Mouse (Mus musculus): ENCODE measurements around the gene Hdac5. TPM values are rescaled to one million over a fixed set of nuclear protein-coding genes. Genes with fewer than 3 reads are reported as not detected.

The Hdac5 gene
- total and polyA plus RNA-seq, 3 experiments: 9.1 to 29.3 TPM; not detected in 1

DNA sequence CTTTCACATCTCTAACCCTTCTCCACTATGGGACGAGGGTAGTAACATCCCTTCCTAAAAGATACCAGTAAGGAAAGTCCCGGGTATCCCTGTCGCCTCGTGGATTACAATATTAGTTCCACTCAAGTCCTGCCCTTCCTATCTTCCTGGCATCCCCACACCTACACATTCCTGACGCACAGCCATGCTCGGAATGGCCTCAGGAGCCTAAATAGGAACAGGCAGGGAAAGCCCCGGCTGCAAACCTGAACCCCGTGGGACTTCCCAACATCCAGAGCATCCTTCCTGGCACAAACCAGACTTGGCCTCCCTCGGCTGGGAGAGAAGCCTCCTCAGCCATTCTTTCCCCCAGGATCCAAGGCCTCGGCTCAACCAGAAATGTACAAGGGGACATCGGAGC lies 14.5 kb downstream of the Hdac5 start:
- Histone ChIP-seq H3K79me2 (ENCODE audit: control insufficient read depth, insufficient read depth, low read length, poor library complexity) (no peaks in the 10 kb centered on the region), H3K9me3 (replicated peaks; ENCODE audit: insufficient read depth, low read length) (no peaks in the 10 kb centered on the region), H3K9ac (ENCODE audit: control insufficient read depth, low read depth, low read length, poor library complexity, severe bottlenecking) (no peak overlapping the region), H3K4me3 (ENCODE audit: control insufficient read depth in 1 of 2, insufficient read depth in 1 of 2, low read depth in 2 of 2, low read length in 2 of 2) (no peak overlapping the region), H3K27ac (ENCODE audit: control insufficient read depth, low read depth, low read length) (no peak overlapping the region), H3K27me3 (ENCODE audit: control insufficient read depth in 1 of 2, insufficient read depth in 2 of 2, low read length in 2 of 2) (no peaks in the 10 kb centered on the region), H3K4me1 (ENCODE audit: control insufficient read depth in 1 of 2, insufficient read depth in 2 of 2, low read length in 2 of 2) (peaks cover 16 to 38% of the 10 kb centered on the region in 2 experiments), H3K36me3 (ENCODE audit: control insufficient read depth in 1 of 2, insufficient read depth in 2 of 2, low read length in 2 of 2) (peaks cover 0 to 21% of the 10 kb centered on the region in 2 experiments; a peak in 2 of 4 replicates)
- no peak for DNase-seq (ENCODE audit: low read depth, low spot score)
- TF ChIP-seq TCF12 (IDR thresholded peaks at IDR 0.05; ENCODE audit: low read depth, low read length) (no peak), HCFC1 (IDR thresholded peaks at IDR 0.05; ENCODE audit: low read depth, low read length) (no peak), ZC3H11A (IDR thresholded peaks at IDR 0.05; ENCODE audit: low read depth, low read length) (no peak), MYB (IDR thresholded peaks at IDR 0.05; ENCODE audit: low read depth, low read length) (no peak), CHD1 (IDR thresholded peaks at IDR 0.05; ENCODE audit: low read depth, low read length) (no peak), KAT2A (conservative IDR thresholded peaks at IDR 0.05; ENCODE audit: low read depth, low read length) (no peak), ELF1 (IDR thresholded peaks at IDR 0.05; ENCODE audit: low read depth, low read length) (no peak), SMC3 (IDR thresholded peaks at IDR 0.05; ENCODE audit: low read depth, low read length) (no peak)

DNA sequence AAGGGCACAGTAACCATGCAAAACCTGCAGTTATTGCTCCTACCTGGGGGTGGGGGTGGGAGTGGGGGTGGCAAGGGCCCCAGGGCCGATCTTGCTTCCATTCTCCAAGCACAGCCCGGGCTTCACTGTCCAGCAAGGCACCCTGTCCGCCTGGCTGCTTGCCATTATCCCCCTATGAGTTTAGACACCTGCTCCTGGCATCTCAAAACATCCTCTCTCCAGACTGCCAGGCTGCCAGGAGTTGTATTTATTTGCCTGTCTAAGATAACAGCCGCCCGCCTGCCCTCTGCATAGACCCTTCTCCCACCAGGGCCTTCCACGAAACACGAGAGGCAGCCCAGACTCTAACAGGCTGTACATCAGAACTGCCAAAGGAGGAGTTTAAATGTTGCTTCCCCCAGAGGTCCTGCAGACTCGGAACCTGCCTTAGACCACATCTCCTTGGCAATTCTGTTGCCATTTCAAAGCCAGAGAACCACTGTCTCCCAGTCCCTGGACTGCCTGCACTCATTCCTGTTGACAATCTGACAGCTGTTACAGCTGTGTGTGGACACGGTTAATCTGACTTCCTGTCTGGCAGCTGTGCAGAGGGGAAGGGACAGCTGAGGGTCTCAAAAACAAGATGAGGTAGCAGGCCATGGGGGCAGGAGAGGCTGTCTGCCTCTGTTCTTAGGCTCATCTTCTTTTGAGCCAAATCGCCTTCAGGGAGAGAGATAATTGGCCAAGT lies 15.4 kb downstream of the Hdac5 start:
- H3K36me3 ChIP-seq (ENCODE audit: control insufficient read depth in 1 of 2, insufficient read depth in 2 of 2, low read length in 2 of 2): peaks cover 0 to 12% of the 10 kb centered on the region in 2 experiments; a peak in 2 of 4 replicates
- no peak overlapping the region for H3K27ac ChIP-seq (ENCODE audit: control insufficient read depth, low read depth, low read length)
- TF ChIP-seq SIN3A (IDR thresholded peaks at IDR 0.05; ENCODE audit: low read length) (0 out of 2 replicates have a peak, but pooled peaks have one; percentile 26), ETS1 (IDR thresholded peaks at IDR 0.05; ENCODE audit: low read depth, low read length) (peak; percentile 42; the same call in 1 of the 2 replicates), SMC3 (IDR thresholded peaks at IDR 0.05; ENCODE audit: low read depth, low read length) (no peak)
- no peak overlapping the region for H3K4me3 ChIP-seq (ENCODE audit: control insufficient read depth in 1 of 2, insufficient read depth in 1 of 2, low read depth in 2 of 2, low read length in 2 of 2)
- DNase-seq (ENCODE audit: low read depth, low spot score): no peak
- no peaks in the 10 kb centered on the region for H3K9me3 ChIP-seq (replicated peaks; ENCODE audit: insufficient read depth, low read length)
- no peak overlapping the region for H3K9ac ChIP-seq (ENCODE audit: control insufficient read depth, low read depth, low read length, poor library complexity, severe bottlenecking)
- no peaks in the 10 kb centered on the region for H3K27me3 ChIP-seq (ENCODE audit: control insufficient read depth in 1 of 2, insufficient read depth in 2 of 2, low read length in 2 of 2)
- H3K4me1 ChIP-seq (ENCODE audit: control insufficient read depth in 1 of 2, insufficient read depth in 2 of 2, low read length in 2 of 2): peaks cover 19 to 37% of the 10 kb centered on the region in 2 experiments
- no peaks in the 10 kb centered on the region for H3K79me2 ChIP-seq (ENCODE audit: control insufficient read depth, insufficient read depth, low read length, poor library complexity)

DNA sequence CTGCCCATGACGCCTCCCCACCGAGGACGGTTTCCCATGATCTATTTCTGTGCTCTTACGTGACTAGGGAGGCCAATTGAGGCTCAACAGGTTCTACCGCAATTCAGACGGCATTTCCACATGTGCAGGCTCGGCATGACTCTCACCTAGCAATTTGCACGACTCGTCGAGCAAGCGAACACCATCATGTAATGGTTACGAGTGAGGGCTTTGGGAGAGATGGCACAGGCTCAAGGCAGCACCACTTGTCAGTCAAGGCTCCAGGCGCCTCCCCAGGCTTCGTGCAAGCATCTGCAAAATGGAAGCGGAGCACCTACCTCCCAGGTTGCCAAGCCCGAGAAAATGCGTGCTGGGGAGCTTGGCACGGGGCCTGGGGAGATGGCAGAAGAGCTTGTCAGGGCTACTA lies 18.0 kb downstream of the Hdac5 start:
- Histone ChIP-seq H3K9me3 (replicated peaks; ENCODE audit: insufficient read depth, low read length) (no peaks in the 10 kb centered on the region), H3K79me2 (ENCODE audit: control insufficient read depth, insufficient read depth, low read length, poor library complexity) (no peaks in the 10 kb centered on the region), H3K27ac (ENCODE audit: control insufficient read depth, low read depth, low read length) (no peak overlapping the region), H3K4me3 (ENCODE audit: control insufficient read depth in 1 of 2, insufficient read depth in 1 of 2, low read depth in 2 of 2, low read length in 2 of 2) (no peak overlapping the region), H3K36me3 (ENCODE audit: control insufficient read depth in 1 of 2, insufficient read depth in 2 of 2, low read length in 2 of 2) (peaks cover 0 to 4% of the 10 kb centered on the region in 2 experiments; a peak in 2 of 4 replicates), H3K27me3 (ENCODE audit: control insufficient read depth in 1 of 2, insufficient read depth in 2 of 2, low read length in 2 of 2) (no peaks in the 10 kb centered on the region), H3K9ac (ENCODE audit: control insufficient read depth, low read depth, low read length, poor library complexity, severe bottlenecking) (no peak overlapping the region), H3K4me1 (ENCODE audit: control insufficient read depth in 1 of 2, insufficient read depth in 2 of 2, low read length in 2 of 2) (peaks cover 17 to 33% of the 10 kb centered on the region in 2 experiments)
- TF ChIP-seq USF1 (IDR thresholded peaks at IDR 0.05; ENCODE audit: low read depth, low read length): no peak
- no peak for TF ChIP-seq SIN3A (IDR thresholded peaks at IDR 0.05; ENCODE audit: low read length)
- TF ChIP-seq TBP (IDR thresholded peaks at IDR 0.05; ENCODE audit: low read depth, low read length): no peak
- DNase-seq (ENCODE audit: low read depth, low spot score): no peak
